Mouse (Mus musculus) mouse trophoblast stem cell (cell line): Measurements from ENCODE around the gene Myo15b.
"Not testable (repeated sequence)": the region's sequence is repeated elsewhere in the genome, so short reads cannot be mapped to it uniquely, and the experiment has no call there.

ENCODE experiments used
- in situ Hi-C, 2 experiments: fragments of 300-500 bp; cut with MseI, MboI; formaldehyde crosslinking; loops; 2 replicates in 1 of 2; 3 replicates in 1 of 2; pipeline ENCODE4 v1.15.1; 2025

Gene Myo15b

GRCm38 (mm10) chr11:115830550-115831325, 27.5 kb upstream of the Myo15b start:
- in situ Hi-C loops: no loop called here

DNA sequence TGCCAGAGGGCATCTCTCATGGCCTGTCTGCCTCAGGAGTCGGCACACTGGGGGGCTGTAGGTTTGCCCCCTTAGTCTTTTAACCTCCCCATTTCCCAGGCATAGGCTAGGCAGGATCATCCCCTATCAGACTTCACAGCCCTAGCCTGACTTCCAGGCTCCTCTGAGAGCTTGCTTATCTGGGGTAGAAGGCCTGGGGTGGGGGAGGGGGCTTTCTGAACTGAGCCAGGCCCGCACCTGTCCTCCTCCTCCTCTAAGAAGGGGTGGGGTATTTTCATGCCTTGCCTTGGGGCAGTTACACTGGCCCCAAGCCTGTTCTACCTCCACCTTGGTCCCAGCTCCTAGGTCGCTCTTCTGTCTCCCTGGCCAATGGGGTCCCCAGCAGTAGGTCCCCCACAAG, 26.7 kb upstream of the Myo15b start:
- in situ Hi-C loops: no loop called here

GRCm38 (mm10) chr11:115832064-115832463, 26.1 kb upstream of the Myo15b start:
- in situ Hi-C loops: no loop called here

DNA sequence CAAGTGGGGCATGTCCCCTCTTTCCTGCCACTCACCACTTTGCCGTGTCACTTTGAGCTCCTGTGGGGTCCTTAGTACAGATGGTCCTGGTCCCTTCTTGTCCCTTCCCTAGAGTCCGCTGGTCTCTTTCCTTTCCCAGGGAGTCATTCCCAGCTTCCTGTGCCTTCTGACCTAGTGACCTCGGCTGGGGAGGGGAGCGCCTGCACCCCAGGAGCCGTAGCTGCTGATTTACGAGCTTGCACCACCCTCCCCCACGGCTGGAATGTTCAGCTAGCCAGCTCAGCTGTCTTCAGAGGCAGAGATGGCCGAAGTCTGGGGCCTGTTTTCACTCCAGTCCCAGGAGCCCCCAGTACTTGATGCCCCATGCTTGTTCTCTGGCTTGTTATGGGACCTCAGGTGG, 25.7 kb upstream of the Myo15b start:
- in situ Hi-C loops: no loop called here

- in situ Hi-C loops: no loop called here
Observed at GRCm38 (mm10) chr11:115833021-115833513, 25.1 kb upstream of the Myo15b start.

DNA sequence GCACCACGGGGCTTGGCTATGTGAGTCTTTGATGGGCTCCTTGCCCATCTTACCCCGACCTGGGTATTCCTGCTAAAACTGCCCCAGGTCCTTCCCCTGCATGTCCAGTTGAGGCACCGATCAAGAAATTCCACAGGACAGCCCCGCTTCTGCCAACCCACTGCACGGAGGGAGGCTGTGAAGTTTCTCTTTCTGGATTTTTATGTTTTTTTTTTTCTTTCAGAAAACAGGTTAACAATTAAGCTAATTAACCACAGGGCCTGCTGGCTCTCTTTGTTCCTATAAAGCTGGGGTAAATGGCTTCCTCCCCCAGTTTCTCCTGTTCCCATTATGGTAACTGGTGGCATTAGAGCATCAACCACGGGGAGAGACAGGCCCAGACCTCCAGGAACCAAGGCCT, 24.2 kb upstream of the Myo15b start:
- in situ Hi-C loops: no loop called here

GRCm38 (mm10) chr11:115836656-115837395, 21.4 kb upstream of the Myo15b start:
- in situ Hi-C loops: no loop called here

DNA sequence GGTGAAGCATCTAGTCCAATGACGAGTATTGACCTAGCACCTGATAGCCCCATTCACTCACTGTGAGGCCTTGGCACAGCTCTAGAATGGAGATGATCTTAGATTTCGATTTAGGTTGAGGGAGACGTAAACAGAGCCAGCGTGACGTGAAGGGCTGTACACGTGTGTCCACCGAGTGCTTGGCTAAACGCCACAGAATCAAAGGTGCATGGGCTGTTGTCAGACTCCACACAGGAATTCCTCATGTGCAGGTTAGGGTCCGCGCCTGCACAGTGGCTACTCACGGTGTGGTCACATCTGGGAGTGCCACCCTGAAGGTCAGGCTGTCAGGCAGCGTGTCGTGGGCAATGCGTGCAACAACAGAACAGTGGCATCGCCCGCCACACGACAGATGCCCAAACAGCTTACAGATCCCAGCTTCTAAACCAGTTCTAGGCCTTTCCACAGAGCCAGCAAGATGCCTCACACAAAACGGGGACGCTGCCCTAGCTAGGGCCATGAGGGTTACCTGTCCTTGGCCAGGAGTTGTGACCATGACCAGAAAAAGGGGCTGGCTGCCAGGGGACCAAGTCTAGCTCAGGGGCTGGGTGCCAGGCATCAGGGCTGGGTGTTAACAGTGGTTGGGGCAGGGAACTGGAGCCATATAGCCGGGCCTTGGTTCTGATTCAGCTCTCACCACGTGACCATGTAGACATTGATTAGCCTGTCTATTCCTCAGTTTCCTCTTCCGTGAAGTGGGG, 20.4 kb upstream of the Myo15b start:
- in situ Hi-C loops: no loop called here

- in situ Hi-C loops: no loop called here
Observed at GRCm38 (mm10) chr11:115838895-115839311, 19.3 kb upstream of the Myo15b start.

DNA sequence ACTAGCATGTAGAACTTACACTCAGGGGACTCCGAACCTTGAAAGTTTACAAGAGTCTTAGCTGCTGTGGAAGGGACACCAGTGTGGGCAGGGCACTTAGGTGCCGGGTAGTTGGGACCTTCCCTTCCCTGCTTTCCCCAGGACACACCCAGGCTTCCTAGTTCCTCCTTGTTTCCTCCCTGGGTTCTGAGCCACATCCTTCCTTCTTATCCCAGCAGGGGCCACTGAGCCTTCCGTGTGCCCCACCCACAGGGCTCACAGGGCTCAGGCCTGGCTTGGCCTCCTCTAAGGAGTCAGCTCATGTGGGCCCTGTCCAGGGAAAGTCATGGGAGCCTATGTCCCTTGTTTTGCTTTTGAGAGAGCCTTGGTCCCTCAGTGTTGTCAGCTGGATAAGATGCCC, 18.5 kb upstream of the Myo15b start:
- in situ Hi-C loops: no loop called here

- in situ Hi-C loops: no loop called here
Observed at GRCm38 (mm10) chr11:115841044-115841443, 17.2 kb upstream of the Myo15b start.

DNA sequence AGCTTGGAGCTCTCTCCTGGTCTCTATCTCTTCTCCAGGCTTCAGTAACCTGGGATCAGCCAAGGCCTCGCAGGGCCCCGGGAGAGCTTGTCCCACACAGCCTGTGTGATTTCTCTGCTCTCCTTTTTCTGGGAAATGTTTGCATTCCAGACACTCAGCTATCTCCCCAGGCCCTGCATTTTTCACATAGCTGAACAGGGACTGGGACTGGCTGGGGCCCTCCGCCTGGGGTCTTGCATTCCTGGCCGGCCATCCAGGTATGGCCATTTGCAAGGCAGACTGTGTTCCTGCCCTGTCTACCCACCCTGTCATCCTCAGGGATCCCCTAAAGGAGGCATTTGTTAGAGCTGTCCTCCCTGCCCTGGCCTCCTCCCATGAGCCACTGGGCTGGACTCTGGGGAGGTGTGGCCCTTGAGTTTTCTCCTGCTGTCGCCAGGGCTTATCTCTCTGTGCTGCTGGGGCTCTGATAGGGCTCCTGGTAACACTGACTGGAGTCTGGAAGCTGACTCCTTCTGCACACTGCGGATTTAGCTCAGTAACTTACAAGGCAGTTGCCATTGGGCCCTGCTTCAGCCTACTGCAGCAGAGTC, 16.1 kb upstream of the Myo15b start:
- in situ Hi-C loops: no loop called here

DNA sequence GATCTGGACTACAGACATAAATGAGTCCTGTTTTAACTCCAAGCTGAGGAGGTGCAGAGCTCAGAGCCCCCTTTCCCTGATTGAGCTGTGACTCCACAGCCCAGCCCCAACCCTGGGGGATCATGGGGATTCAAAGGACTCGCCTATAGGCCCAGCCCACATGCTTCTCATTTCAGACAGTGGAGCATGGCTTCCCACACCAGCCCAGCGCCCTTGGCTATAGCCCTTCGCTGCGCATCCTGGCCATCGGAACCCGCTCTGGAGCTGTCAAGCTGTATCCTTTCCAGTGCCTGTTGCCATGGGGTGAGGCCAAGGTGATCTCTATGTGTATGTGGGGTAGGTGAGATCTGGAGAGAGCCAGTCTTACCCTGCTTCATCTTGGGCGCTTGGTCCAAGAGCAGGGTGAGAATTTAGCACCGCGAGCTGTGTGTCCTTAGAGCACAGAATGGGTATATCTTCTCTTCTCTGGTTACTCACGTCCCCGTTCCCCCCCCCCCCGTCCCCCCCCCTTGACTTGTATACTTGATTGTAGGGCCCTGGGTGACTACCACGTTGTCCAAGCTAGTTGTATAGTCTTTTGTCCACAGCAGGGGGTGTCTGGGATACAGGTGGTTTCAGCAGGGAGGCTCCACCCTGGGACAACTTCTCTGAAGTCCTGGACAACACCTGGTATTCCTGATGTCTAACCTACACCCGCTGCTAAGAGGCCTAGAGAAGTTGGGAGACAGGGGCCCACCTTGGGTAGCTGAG, 14.9 kb upstream of the Myo15b start:
- in situ Hi-C loops: no loop called here

DNA sequence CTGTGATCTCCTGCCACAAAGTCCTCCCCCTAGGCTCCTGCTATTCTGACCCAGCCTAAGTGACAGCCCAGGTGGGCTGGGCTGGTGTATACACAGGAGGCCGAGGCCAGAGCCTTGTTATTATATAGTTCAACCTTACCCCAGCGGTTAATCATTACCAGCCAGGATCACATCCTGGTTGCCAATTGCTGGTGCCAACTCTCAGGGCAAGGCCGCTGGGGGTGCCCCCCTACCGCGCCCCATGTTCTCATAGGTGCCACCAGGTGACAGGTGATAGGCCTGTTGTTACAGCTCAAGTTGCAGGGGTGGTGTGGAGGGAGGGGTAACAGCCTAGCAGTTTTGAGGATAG, 14.3 kb upstream of the Myo15b start:
- in situ Hi-C loops: no loop called here

DNA sequence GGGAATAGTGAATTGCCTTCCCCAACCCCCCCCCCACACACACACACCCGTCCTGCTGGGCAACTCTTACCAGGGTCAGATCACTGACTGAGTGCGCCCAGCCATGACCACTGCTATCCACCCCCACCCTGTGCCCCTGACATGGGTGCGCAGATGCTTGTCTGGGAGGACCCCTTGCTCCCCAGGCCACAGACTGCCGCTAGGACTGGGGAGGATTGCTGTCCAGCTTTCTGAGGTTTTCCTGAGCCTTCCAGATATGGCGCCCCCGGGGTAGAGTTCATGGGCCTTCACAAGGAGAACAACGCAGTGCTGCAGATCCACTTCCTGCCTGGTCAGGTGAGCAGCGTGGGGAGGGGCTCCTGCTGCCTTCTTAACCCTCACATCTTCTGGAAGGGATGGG, 14.0 kb upstream of the Myo15b start:
- in situ Hi-C loops: no loop called here

DNA sequence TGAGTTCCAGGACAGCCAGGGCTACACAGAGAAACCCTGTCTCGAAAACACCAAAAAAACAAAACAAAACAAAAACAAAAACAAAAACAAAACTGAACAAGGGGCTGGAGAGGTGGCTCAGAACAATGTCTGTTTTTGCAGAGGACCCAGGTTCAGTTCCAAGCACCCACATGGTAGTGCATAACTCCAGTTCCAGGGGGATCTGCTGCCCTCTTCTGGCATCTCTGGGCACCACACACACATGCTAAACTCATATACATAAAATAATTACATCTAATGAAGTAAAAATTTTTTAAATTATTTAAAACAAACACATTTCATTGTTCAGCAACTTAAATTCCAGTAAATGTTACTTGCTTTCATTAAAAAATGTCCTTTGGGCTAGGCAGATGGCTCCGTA, 12.4 kb upstream of the Myo15b start:
- in situ Hi-C loops: no loop called here

DNA sequence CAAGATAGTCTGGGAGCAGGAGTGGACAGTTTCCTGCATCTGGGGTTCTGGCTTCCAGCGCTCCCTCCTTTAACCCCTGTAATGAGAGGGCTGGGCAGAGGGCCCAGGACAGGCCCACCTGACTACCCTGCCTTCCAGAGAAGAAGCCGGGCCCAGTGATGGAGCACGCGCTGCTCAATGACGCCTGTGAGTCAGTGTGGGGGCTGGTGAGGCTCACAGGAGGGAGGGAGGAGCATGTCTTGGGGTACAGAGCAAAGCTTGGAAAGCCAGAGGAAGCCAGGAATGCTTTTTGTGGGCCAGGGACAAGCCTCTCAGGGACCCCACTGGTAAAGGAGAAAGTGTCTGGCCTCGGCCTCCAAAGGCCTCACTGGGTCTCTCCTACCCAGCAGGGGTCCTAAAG, 3.5 kb upstream of the Myo15b start:
- in situ Hi-C loops: no loop called here

DNA sequence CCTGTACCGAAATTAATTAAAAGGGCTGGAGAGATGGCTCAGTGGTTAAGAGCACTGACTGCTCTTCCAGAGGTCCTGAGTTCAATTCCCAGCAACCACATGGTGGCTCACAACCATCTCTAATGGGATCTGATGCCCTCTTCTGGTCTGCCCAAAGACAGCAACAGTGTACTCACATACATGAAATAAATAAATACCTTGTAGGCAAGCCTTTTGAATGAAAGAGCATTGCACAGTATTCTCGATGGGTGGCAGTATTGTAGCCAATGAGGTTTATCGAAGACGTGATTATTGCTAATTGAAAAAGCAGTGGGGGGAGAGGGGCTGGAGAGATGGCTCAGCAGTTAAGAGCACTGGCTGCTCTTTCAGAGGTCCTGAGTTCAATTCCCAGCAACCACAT, 1.1 kb upstream of the Myo15b start:
- in situ Hi-C loops: not testable (repeated sequence)

DNA sequence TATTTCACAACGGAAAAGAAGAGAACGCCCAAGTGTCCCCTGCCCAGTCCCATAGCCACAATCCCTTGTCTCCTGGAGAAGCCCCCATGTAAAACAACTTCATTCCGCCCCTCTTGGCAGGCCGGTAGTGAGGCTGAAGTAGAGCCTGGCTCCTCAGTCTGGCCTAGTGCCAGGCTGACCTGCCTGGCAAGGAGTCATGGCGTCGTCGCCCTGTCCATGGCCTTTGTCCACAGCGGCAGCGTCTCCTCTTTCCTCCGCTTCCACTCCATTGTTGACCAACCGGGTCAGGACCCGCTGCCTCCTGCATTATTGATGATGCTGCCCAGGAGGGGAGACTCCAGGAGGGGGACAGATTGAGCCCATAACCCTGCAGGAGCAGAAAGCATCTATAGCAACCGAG, 270 bp upstream of the Myo15b start:
- in situ Hi-C loops: no loop called here

DNA sequence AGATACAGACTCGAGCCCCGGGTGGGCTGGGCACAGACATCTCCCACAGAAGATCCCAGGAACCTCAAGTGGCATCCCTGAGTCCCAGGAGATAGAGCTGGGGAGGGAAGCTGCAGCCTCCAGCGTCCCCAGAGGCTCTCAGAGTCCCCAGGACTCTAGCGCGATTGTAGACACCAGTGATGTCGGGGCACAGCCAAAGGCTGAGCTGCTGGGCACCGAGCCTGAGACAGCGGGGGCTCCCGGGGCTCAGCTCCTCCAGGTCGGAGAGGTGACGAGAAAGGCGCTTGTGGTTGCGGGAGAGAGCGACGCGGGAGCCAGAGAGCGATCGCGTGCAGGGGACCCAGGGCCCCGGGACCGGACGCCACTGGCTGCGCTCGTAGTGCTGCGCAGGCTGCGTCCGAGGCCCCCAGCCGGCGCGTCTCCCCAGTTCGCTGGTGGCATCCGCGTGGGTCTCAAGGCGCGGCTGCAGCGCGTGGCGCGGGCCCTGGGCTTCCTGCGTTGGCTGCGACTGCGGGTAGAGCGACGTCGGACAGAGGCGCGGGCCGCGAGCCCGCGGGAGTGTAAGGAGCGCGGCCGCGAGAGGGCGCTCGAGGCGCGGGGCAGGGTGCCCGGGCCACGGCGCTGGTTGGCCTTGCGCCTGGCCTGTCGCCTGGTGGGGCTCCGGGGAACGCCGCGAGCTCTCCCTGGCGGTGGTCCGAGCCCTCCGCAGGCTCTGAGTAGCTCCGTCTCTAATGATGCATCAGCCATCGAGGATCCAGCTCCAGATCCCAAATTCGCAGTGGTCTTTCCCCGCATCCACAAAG, 1.1 kb downstream of the Myo15b start:
- in situ Hi-C loops: no loop called here

DNA sequence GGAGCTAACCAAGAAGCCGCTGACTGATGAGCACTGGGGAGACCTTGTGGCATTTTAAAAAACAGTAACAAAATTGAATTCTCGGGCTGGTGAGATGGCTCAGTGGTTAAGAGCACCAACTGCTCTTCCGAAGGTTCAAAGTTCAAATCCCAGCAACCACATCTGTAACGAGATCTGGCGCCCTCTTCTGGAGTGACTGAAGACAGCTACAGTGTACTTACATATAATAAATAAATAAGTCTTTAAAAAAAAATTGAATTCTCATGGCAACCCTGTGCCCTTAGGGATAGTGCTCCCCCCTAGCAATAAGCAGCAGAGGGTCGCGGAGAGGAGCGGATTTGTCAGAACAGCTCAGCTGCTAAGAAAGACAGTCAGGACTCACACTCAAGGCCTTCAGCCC, 5.7 kb downstream of the Myo15b start:
- in situ Hi-C loops: no loop called here
